Mouse (Mus musculus): ENCODE results near the gene Zfp652. TPM values are rescaled to one million over a fixed set of nuclear protein-coding genes. Genes with fewer than 3 reads are reported as not detected.
A peak's percentile ranks its signal among the peaks of the same experiment; 100 is the strongest.

Zfp652 gene
- polyA plus RNA-seq, 1 experiment from 2014 or later = 7.3 TPM

- no peak overlapping the region for H3K4me3 ChIP-seq (ENCODE audit: low read depth, low read length)
- peaks cover 15% of the 10 kb centered on the region for H3K36me3 ChIP-seq (ENCODE audit: control insufficient read depth, insufficient read depth, low read length)
- no peak overlapping the region for H3K4me2 ChIP-seq
- H3K27ac ChIP-seq (ENCODE audit: low read depth, low read length) = no peak overlapping the region
- H3K9me3 ChIP-seq (replicated peaks; ENCODE audit: control insufficient read depth, low read length) = no peaks in the 10 kb centered on the region
- ATAC-seq (replicated peaks; ENCODE audit: insufficient number of reproducible peaks, low FRiP score, low TSS enrichment) = no peak
- no peaks in the 10 kb centered on the region for H3K27me3 ChIP-seq (ENCODE audit: control insufficient read depth, insufficient read depth, low read length)
- WGBS (ENCODE audit: insufficient replicate concordance) = 86% methylated on average over 3 of the region's 3 CpGs
- H3K4me1 ChIP-seq (ENCODE audit: control insufficient read depth, insufficient read depth, low read length) = peaks cover 9% of the 10 kb centered on the region
- H3K9ac ChIP-seq (ENCODE audit: low read depth, low read length) = no peak overlapping the region
Observed at GRCm38 (mm10) chr11:95682946-95683345, 29.5 kb upstream of the Zfp652 start.

GRCm38 (mm10) chr11:95686031-95686430 lies 26.4 kb upstream of the Zfp652 start:
- 4% methylated on average over 4 of the region's 4 CpGs for WGBS (ENCODE audit: insufficient replicate concordance)
- Histone ChIP-seq H3K27ac (ENCODE audit: low read depth, low read length) (no peak overlapping the region), H3K9me3 (replicated peaks; ENCODE audit: control insufficient read depth, low read length) (no peaks in the 10 kb centered on the region), H3K36me3 (ENCODE audit: control insufficient read depth, insufficient read depth, low read length) (0 out of 2 replicates have a peak, but pooled peaks cover 3% of the 10 kb centered on the region), H3K4me1 (ENCODE audit: control insufficient read depth, insufficient read depth, low read length) (peaks cover 20% of the 10 kb centered on the region), H3K4me2 (no peak overlapping the region), H3K4me3 (ENCODE audit: low read depth, low read length) (no peak overlapping the region), H3K9ac (ENCODE audit: low read depth, low read length) (no peak overlapping the region), H3K27me3 (ENCODE audit: control insufficient read depth, insufficient read depth, low read length) (no peaks in the 10 kb centered on the region)
- no peak for ATAC-seq (replicated peaks; ENCODE audit: insufficient number of reproducible peaks, low FRiP score, low TSS enrichment)

GRCm38 (mm10) chr11:95687084-95687656 lies 25.3 kb upstream of the Zfp652 start:
- Histone ChIP-seq H3K4me1 (ENCODE audit: control insufficient read depth, insufficient read depth, low read length) (peaks cover 10% of the 10 kb centered on the region), H3K9me3 (replicated peaks; ENCODE audit: control insufficient read depth, low read length) (no peaks in the 10 kb centered on the region), H3K27ac (ENCODE audit: low read depth, low read length) (no peak overlapping the region), H3K36me3 (ENCODE audit: control insufficient read depth, insufficient read depth, low read length) (0 out of 2 replicates have a peak, but pooled peaks cover 1% of the 10 kb centered on the region), H3K4me2 (no peak overlapping the region), H3K9ac (ENCODE audit: low read depth, low read length) (no peak overlapping the region), H3K4me3 (ENCODE audit: low read depth, low read length) (no peak overlapping the region), H3K27me3 (ENCODE audit: control insufficient read depth, insufficient read depth, low read length) (no peaks in the 10 kb centered on the region)
- WGBS (ENCODE audit: insufficient replicate concordance) = 34% methylated on average over 11 of the region's 11 CpGs
- no peak for ATAC-seq (replicated peaks; ENCODE audit: insufficient number of reproducible peaks, low FRiP score, low TSS enrichment)

- peak overlapping the region; percentile 52; the same call in 1 of the 2 replicates for H3K27ac ChIP-seq (ENCODE audit: low read depth, low read length)
- 37% methylated on average over 6 of the region's 6 CpGs for WGBS (ENCODE audit: insufficient replicate concordance)
- no peak; the same call in 1 of the 2 replicates for ATAC-seq (replicated peaks; ENCODE audit: insufficient number of reproducible peaks, low FRiP score, low TSS enrichment)
- H3K9ac ChIP-seq (ENCODE audit: low read depth, low read length) = peak overlapping the region; percentile 34; the same call in 1 of the 2 replicates
- H3K27me3 ChIP-seq (ENCODE audit: control insufficient read depth, insufficient read depth, low read length) = no peaks in the 10 kb centered on the region
- peaks cover 10% of the 10 kb centered on the region for H3K4me1 ChIP-seq (ENCODE audit: control insufficient read depth, insufficient read depth, low read length)
- H3K36me3 ChIP-seq (ENCODE audit: control insufficient read depth, insufficient read depth, low read length) = no peaks in the 10 kb centered on the region
- no peaks in the 10 kb centered on the region for H3K9me3 ChIP-seq (replicated peaks; ENCODE audit: control insufficient read depth, low read length)
- H3K4me3 ChIP-seq (ENCODE audit: low read depth, low read length) = no peak overlapping the region
- H3K4me2 ChIP-seq = peak overlapping the region; percentile 31
Observed at GRCm38 (mm10) chr11:95688515-95688914, 24.0 kb upstream of the Zfp652 start.

DNA sequence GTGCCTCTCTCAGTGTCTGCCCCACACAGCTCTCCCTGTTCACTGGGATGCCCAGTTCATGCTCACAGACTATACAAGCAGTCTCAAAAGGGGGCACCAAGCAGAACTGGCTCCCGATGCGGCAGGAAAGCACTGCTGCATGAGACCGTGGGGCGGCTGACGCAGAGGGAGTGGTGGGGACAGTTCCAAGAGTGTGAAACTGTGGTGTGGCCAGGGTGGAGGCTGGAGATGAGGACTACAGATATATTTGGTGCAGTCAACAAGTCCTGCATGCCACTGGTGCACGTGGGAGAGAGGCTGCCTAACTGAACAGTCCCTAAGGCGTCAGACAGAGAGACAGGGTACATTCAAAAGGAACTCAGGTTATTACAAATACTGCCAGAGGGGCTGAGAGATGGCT lies 23.5 kb upstream of the Zfp652 start:
- no peak overlapping the region for H3K4me3 ChIP-seq (ENCODE audit: low read depth, low read length)
- no peaks in the 10 kb centered on the region for H3K27me3 ChIP-seq (ENCODE audit: control insufficient read depth, insufficient read depth, low read length)
- peaks cover 10% of the 10 kb centered on the region for H3K4me1 ChIP-seq (ENCODE audit: control insufficient read depth, insufficient read depth, low read length)
- H3K36me3 ChIP-seq (ENCODE audit: control insufficient read depth, insufficient read depth, low read length) = no peaks in the 10 kb centered on the region
- H3K27ac ChIP-seq (ENCODE audit: low read depth, low read length) = peak overlapping the region; percentile 52; the same call in 1 of the 2 replicates
- peak overlapping the region; percentile 31 for H3K4me2 ChIP-seq
- no peaks in the 10 kb centered on the region for H3K9me3 ChIP-seq (replicated peaks; ENCODE audit: control insufficient read depth, low read length)
- peak overlapping the region; percentile 34; the same call in 1 of the 2 replicates for H3K9ac ChIP-seq (ENCODE audit: low read depth, low read length)
- ATAC-seq (replicated peaks; ENCODE audit: insufficient number of reproducible peaks, low FRiP score, low TSS enrichment) = peak; percentile 70
- WGBS (ENCODE audit: insufficient replicate concordance) = 25% methylated on average over 7 of the region's 7 CpGs

DNA sequence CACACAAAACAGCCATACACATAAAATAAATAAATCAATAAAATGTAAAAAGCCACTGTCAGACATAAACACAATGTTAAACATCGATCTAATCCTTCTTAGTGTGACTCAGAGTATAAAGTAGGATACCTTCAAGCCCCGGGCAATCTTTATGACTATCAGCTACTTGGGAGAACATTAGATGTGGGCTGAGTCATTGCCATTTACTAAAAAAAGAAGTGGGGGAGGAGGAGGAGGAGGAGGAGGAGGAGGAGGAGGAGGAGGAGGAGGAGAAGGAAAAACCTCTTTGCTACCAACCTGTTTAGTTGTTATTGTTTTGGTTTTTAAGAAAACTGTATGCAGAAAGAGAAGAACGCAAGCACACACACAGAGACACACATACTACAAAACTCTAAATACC lies 22.9 kb upstream of the Zfp652 start:
- no peak overlapping the region for H3K4me2 ChIP-seq

DNA sequence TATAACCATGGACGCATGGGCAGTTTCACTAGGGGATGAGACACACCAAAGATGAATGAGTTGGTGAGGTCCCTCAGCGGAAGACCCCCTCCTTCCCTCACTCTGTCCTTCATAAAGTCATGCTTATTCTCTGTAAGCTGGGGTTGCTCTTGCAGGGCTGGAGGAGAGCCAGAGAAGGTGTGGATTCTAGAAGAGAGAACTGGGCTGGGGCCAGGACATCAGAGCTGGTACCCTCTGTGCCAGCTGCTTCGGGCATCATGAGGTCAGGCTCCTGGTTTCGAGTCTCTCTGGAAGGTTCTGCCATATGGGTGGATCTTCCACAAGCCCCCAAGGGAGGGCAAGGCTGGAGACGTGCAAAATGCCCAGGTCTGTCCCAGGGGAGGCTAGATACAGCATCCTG lies 13.9 kb upstream of the Zfp652 start:
- Histone ChIP-seq H3K4me2 (no peak overlapping the region), H3K9ac (ENCODE audit: low read depth, low read length) (no peak overlapping the region), H3K36me3 (ENCODE audit: control insufficient read depth, insufficient read depth, low read length) (no peaks in the 10 kb centered on the region), H3K4me3 (ENCODE audit: low read depth, low read length) (no peak overlapping the region), H3K4me1 (ENCODE audit: control insufficient read depth, insufficient read depth, low read length) (no peaks in the 10 kb centered on the region), H3K9me3 (replicated peaks; ENCODE audit: control insufficient read depth, low read length) (no peaks in the 10 kb centered on the region), H3K27ac (ENCODE audit: low read depth, low read length) (no peak overlapping the region), H3K27me3 (ENCODE audit: control insufficient read depth, insufficient read depth, low read length) (no peaks in the 10 kb centered on the region)
- 77% methylated on average over 5 of the region's 5 CpGs for WGBS (ENCODE audit: insufficient replicate concordance)
- no peak for ATAC-seq (replicated peaks; ENCODE audit: insufficient number of reproducible peaks, low FRiP score, low TSS enrichment)

More for the DNA sequence above, 22.9 kb upstream of the Zfp652 start:
- Histone ChIP-seq H3K9me3 (replicated peaks; ENCODE audit: control insufficient read depth, low read length) (no peaks in the 10 kb centered on the region), H3K27me3 (ENCODE audit: control insufficient read depth, insufficient read depth, low read length) (no peaks in the 10 kb centered on the region), H3K4me1 (ENCODE audit: control insufficient read depth, insufficient read depth, low read length) (peaks cover 10% of the 10 kb centered on the region), H3K9ac (ENCODE audit: low read depth, low read length) (no peak overlapping the region), H3K36me3 (ENCODE audit: control insufficient read depth, insufficient read depth, low read length) (no peaks in the 10 kb centered on the region), H3K4me3 (ENCODE audit: low read depth, low read length) (no peak overlapping the region), H3K27ac (ENCODE audit: low read depth, low read length) (no peak overlapping the region)
- 69% methylated on average over 3 of the region's 3 CpGs for WGBS (ENCODE audit: insufficient replicate concordance)
- ATAC-seq (replicated peaks; ENCODE audit: insufficient number of reproducible peaks, low FRiP score, low TSS enrichment) = no peak

GRCm38 (mm10) chr11:95700778-95701739 lies 11.4 kb upstream of the Zfp652 start:
- H3K27me3 ChIP-seq (ENCODE audit: control insufficient read depth, insufficient read depth, low read length) = no peaks in the 10 kb centered on the region
- H3K9ac ChIP-seq (ENCODE audit: low read depth, low read length) = no peak overlapping the region
- no peak for ATAC-seq (replicated peaks; ENCODE audit: insufficient number of reproducible peaks, low FRiP score, low TSS enrichment)
- WGBS (ENCODE audit: insufficient replicate concordance) = 85% methylated on average over 13 of the region's 13 CpGs
- no peak overlapping the region for H3K27ac ChIP-seq (ENCODE audit: low read depth, low read length)
- H3K9me3 ChIP-seq (replicated peaks; ENCODE audit: control insufficient read depth, low read length) = no peaks in the 10 kb centered on the region
- H3K4me3 ChIP-seq (ENCODE audit: low read depth, low read length) = no peak overlapping the region
- no peak overlapping the region for H3K4me2 ChIP-seq
- H3K4me1 ChIP-seq (ENCODE audit: control insufficient read depth, insufficient read depth, low read length) = no peaks in the 10 kb centered on the region
- H3K36me3 ChIP-seq (ENCODE audit: control insufficient read depth, insufficient read depth, low read length) = no peaks in the 10 kb centered on the region

All from heart, embryonic 11.5 days (tissue).